Mouse (Mus musculus) stomach, embryonic 15.5 days (tissue): ENCODE measurements at regions not wholly inside any gene's neighbourhood (a gene's known extent, or its start where the extent isn't known, plus 50 kb on each side); places are given as distances from the start of the nearest gene placed in this dataset.

Experiments used
- ATAC-seq: fragments of 200-750 bp; cut with Nextera tagmentation; 2 replicates; pipeline ENCODE4 v1.8.0; 2017; ENCODE audit warnings: low read depth, moderate number of reproducible peaks, moderate TSS enrichment; ENCODE audit not compliant: insufficient read depth, low FRiP score
- H3K27ac ChIP-seq: fragments of 300-500 bp; sonication (generic); 2 replicates; pipeline ENCODE4 v1.5.1; 2015; ENCODE audit warnings: mild to moderate bottlenecking, inconsistent platforms
- H3K27me3 ChIP-seq: fragments of 300-500 bp; sonication (generic); replicated peaks from 2 replicates; pipeline ENCODE4 v1.6.1; 2015; ENCODE audit warnings: inconsistent platforms
- H3K36me3 ChIP-seq: fragments of 300-500 bp; sonication (generic); 2 replicates; pipeline ENCODE4 v1.6.1; 2015; ENCODE audit warnings: inconsistent platforms
- H3K4me1 ChIP-seq: fragments of 300-500 bp; sonication (generic); 2 replicates; pipeline ENCODE4 v1.6.1; 2015; ENCODE audit warnings: inconsistent platforms
- H3K4me2 ChIP-seq: fragments of 300-500 bp; sonication (generic); 2 replicates; pipeline ENCODE4 v1.6.1; 2015; ENCODE audit warnings: mild to moderate bottlenecking, inconsistent platforms
- H3K4me3 ChIP-seq: fragments of 300-500 bp; sonication (generic); replicated peaks from 2 replicates; pipeline ENCODE4 v1.5.1; 2015; ENCODE audit warnings: inconsistent platforms
- H3K9ac ChIP-seq: fragments of 300-500 bp; sonication (generic); 2 replicates; pipeline ENCODE4 v1.6.1; 2015; ENCODE audit warnings: inconsistent platforms
- H3K9me3 ChIP-seq: fragments of 300-500 bp; sonication (generic); 2 replicates; pipeline ENCODE4 v1.6.1; 2016; ENCODE audit warnings: inconsistent platforms
- WGBS: fragments of 180-500 bp; shearing (Covaris S2); methylation state at CpG from one replicate; pipeline ENCODE4 v1.1.7; 2015; 5-methylcytosine and 5-hydroxymethylcytosine counted together

DNA sequence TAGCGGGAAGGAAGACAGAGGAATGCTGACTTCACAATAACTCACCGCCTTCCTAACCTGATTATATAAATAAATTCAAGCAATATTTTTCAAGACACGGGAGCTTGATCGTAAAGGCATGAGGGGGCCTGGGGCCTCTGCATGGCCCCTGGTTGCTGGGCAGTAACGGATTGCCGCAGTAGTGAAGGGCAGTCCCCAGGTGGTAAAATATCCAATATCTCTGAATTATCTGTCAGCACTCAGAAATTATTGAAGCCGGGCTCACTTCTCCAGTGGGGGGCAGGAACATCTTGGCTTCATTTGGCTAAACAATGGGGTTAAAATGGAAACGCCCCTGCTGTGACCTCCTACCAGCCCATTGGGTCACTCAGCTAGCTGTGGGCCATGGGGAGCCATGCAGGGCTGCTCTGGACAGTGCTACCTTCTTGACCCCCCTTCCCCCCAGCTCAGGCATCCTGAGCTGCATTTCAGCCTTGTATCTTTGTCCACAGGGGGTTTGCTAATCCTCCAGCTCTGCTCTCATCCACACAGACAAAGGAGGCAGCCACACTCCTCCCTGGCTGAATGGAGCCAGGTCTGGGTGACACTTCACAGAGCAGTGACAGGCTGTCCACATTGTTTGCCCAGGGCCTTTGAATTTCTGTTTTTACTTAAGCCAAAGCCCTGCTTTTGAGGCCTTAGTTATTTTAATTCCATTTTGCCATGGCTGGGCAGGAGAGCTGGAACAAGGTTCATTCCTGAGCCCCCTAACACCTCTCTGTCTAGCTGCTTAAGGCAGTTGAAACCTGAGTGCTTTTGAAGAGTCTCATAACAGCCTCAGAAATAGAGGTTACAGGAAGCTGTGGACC, 267.2 kb upstream of the N4bp1 start:
- WGBS: 34% methylated on average over 8 of the region's 8 CpGs
- H3K27me3 ChIP-seq: no peaks in the 10 kb centered on the region
- no peaks in the 10 kb centered on the region for H3K9me3 ChIP-seq
- no peak overlapping the region for H3K9ac ChIP-seq
- H3K27ac ChIP-seq: no peak overlapping the region
- no peaks in the 10 kb centered on the region for H3K4me1 ChIP-seq
- no peak for ATAC-seq
- H3K36me3 ChIP-seq: no peaks in the 10 kb centered on the region
- H3K4me3 ChIP-seq: no peak overlapping the region
- no peak overlapping the region for H3K4me2 ChIP-seq

DNA sequence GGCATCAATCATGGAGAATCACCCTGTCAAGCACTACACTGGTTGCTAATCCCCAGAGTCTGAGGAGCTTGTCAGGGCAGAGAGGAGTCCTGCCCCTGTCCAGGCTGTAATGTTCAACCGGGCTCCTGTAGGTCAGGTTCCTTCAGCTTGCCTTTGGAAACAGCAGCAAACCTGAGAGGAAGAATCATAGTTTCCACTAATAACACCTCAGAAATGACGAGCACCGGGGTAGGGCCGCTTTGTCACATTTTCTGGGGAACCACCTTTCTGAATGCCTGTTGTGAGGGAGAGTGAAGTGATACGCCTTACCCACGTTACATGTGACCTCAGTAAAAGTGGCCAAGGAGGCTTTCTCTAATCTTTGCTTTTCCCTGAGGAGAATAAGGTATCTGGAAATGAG, 263.8 kb upstream of the N4bp1 start:
- Histone ChIP-seq H3K9ac (no peak overlapping the region), H3K36me3 (no peaks in the 10 kb centered on the region), H3K4me1 (no peaks in the 10 kb centered on the region), H3K9me3 (no peaks in the 10 kb centered on the region), H3K4me3 (no peak overlapping the region), H3K27me3 (no peaks in the 10 kb centered on the region), H3K4me2 (no peak overlapping the region), H3K27ac (no peak overlapping the region)
- WGBS: 80% methylated on average over 6 of the region's 6 CpGs
- no peak for ATAC-seq

DNA sequence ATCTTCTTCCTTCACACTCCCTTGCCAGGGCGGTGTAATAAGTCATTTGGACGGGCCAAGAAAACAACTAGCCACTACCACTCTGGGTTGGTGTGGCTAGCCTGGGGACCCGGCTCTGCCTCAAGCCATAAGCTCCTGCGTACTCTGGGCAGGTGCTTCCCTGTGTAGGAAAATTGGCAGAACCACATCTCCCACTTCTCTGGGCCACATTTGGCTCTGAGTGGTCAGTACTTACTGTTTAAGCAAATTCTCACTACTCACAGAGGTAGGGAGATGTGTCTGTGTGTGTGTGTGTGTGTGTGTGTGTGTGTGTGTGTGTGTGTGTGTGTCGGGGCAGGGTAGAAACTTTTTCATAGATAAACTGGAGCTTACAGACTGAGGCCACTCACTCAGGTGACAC, 262.6 kb upstream of the N4bp1 start:
- no peaks in the 10 kb centered on the region for H3K27me3 ChIP-seq
- no peak overlapping the region for H3K4me2 ChIP-seq
- no peak overlapping the region for H3K4me3 ChIP-seq
- ATAC-seq: no peak
- H3K9ac ChIP-seq: no peak overlapping the region
- WGBS: 66% methylated on average over 5 of the region's 5 CpGs
- H3K27ac ChIP-seq: no peak overlapping the region
- no peaks in the 10 kb centered on the region for H3K9me3 ChIP-seq
- H3K4me1 ChIP-seq: no peaks in the 10 kb centered on the region
- H3K36me3 ChIP-seq: no peaks in the 10 kb centered on the region

DNA sequence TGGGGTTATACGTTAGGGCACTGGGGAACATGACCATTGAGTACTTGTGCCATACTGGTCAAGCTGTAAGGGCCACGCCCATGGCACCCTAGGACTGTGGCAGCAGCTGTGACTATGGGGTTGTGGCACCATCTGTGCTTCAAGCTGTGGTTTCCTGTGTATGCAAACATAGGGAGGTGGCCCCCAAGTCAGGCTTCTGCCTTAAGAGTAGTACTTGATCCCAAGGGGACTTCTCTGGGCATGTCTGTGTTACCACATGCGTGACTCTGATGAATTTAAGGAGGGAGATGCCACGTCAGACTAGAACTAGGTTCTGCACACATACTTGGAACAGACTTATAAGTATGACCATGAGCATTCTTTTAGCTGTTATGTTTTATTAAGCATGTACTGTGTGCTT, 252.4 kb upstream of the N4bp1 start:
- Histone ChIP-seq H3K36me3 (no peaks in the 10 kb centered on the region), H3K9ac (no peak overlapping the region), H3K4me1 (no peaks in the 10 kb centered on the region), H3K27ac (no peak overlapping the region), H3K9me3 (no peaks in the 10 kb centered on the region), H3K4me3 (no peak overlapping the region), H3K27me3 (no peaks in the 10 kb centered on the region), H3K4me2 (no peak overlapping the region)
- ATAC-seq: no peak
- WGBS: 92% methylated on average over 4 of the region's 4 CpGs

DNA sequence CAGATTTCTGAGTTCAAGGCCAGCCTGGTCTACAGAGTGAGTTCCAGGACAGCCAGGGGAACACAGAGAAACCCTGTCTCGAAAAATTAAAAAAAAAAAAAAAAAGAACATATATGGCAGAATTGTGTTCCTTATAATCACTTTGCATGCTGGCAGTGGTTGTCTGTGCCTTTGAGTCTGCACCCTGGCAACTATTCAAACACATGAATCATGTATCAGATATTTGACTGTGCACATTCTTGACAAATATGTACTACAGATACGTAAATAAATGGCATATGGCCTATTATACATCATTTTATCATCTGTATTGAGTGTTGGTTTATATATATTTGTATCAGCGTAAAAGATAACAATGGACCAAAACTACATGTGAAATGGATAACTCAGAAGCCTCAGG, 246.7 kb upstream of the N4bp1 start:
- H3K4me3 ChIP-seq: no peak overlapping the region
- no peak for ATAC-seq
- no peaks in the 10 kb centered on the region for H3K27me3 ChIP-seq
- H3K9me3 ChIP-seq: no peaks in the 10 kb centered on the region
- H3K4me1 ChIP-seq: no peaks in the 10 kb centered on the region
- H3K4me2 ChIP-seq: no peak overlapping the region
- no peak overlapping the region for H3K9ac ChIP-seq
- H3K27ac ChIP-seq: no peak overlapping the region
- no peaks in the 10 kb centered on the region for H3K36me3 ChIP-seq
- WGBS: 74% methylated on average over 3 of the region's 3 CpGs

DNA sequence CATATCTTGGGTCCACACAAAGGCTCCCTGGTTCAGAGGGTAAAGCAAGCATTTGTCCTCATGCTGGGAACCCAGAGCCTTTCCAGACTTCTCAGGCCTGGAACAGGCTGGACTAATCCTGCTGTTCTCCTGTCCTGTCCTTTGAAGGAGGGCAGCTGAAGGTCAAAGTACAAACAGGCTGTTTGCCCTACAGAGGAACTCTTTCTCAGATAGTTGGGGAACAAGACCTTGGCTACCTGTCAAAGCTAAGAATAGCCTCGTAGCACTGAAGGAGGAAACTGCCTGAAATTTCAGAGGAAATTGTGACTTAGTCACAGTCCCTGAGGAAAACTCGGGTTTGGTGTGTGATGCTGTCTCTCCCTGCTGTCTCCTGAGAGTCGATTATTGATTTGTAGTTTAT, 245.6 kb upstream of the N4bp1 start:
- H3K27ac ChIP-seq: no peak overlapping the region
- H3K4me1 ChIP-seq: no peaks in the 10 kb centered on the region
- H3K9ac ChIP-seq: no peak overlapping the region
- no peaks in the 10 kb centered on the region for H3K27me3 ChIP-seq
- H3K9me3 ChIP-seq: no peaks in the 10 kb centered on the region
- ATAC-seq: no peak
- H3K4me3 ChIP-seq: no peak overlapping the region
- no peak overlapping the region for H3K4me2 ChIP-seq
- WGBS: 45% methylated on average over 3 of the region's 3 CpGs
- H3K36me3 ChIP-seq: no peaks in the 10 kb centered on the region

DNA sequence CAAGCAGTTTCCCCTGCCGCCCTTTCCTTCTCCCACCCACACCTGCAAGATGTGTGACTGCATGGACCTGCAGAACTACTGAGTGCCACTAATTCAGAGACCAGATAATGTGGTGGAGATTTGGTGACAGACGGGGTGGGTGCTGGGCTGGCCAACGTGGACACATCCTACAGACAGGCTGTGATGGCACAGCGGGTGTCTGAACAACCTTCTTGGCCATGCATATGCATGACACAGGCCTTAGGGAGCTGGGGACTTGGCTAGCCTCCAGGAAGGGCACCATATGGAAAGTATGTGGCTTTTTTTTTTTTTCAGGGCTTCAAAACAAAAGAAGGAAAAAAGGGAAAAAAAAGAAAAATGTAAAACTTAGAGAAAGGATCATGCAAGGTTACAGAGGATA, 243.5 kb upstream of the N4bp1 start:
- no peaks in the 10 kb centered on the region for H3K4me1 ChIP-seq
- no peak for ATAC-seq
- no peak overlapping the region for H3K4me2 ChIP-seq
- 72% methylated on average over 4 of the region's 4 CpGs for WGBS
- H3K4me3 ChIP-seq: no peak overlapping the region
- no peak overlapping the region for H3K9ac ChIP-seq
- no peaks in the 10 kb centered on the region for H3K27me3 ChIP-seq
- H3K9me3 ChIP-seq: no peaks in the 10 kb centered on the region
- no peak overlapping the region for H3K27ac ChIP-seq
- no peaks in the 10 kb centered on the region for H3K36me3 ChIP-seq

DNA sequence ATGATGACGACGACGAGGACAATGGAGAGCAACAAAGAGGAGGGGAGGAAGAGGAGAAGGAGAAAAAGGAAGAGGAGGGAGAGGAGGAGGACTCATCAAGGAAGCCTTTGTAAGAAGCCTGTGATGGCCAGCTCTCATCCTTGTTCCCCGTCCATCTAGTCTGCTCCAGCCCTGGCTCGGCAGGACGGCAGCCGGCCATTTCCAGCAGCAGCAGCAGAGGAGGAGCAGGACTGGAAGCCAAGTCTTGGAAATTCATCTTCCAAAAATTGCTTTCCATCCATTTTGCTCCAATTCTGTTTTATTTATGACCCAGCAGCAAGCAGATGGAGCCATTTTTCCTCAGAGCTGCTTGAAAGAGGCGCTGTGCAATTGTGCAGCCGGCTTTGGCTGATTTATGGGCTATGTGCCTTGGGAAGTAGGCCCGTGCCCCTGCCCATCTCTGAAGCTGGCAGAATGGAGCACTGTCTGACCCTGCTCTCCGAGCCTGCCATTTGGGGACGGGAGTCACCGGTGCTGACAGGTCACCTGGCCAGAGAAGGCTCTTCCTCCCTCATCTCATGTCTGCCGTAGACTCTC, 231.2 kb upstream of the N4bp1 start:
- no peak for ATAC-seq
- Histone ChIP-seq H3K9ac (no peak overlapping the region), H3K9me3 (no peaks in the 10 kb centered on the region), H3K27me3 (no peaks in the 10 kb centered on the region), H3K4me1 (0 out of 2 replicates have a peak, but pooled peaks cover 3% of the 10 kb centered on the region), H3K36me3 (no peaks in the 10 kb centered on the region), H3K4me3 (no peak overlapping the region), H3K4me2 (no peak overlapping the region), H3K27ac (no peak overlapping the region)
- 62% methylated on average over 14 of the region's 14 CpGs for WGBS

DNA sequence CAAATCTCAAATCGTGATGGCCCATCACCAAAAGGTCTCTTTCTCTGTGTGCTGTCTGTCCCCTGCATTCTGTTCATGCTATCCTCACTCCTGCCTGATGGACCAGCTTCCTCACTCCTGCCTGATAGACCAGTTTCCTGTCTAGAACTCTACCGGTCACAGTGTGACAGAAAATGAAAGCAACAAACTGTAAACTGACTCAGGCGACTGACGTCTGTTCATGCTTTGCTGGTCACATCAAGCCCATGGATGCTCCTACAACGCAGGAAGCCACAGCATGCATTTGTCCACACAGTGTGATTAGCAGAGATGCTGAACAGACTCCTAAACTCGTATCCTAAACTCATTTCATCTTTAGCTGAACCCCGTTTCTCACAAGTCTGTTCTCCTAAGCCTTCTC, 227.3 kb upstream of the N4bp1 start:
- no peak overlapping the region for H3K4me3 ChIP-seq
- no peak overlapping the region for H3K4me2 ChIP-seq
- 75% methylated on average over 7 of the region's 7 CpGs for WGBS
- no peaks in the 10 kb centered on the region for H3K36me3 ChIP-seq
- no peak for ATAC-seq
- H3K9me3 ChIP-seq: no peaks in the 10 kb centered on the region
- H3K27ac ChIP-seq: no peak overlapping the region
- H3K4me1 ChIP-seq: no peaks in the 10 kb centered on the region
- H3K27me3 ChIP-seq: no peaks in the 10 kb centered on the region
- no peak overlapping the region for H3K9ac ChIP-seq

DNA sequence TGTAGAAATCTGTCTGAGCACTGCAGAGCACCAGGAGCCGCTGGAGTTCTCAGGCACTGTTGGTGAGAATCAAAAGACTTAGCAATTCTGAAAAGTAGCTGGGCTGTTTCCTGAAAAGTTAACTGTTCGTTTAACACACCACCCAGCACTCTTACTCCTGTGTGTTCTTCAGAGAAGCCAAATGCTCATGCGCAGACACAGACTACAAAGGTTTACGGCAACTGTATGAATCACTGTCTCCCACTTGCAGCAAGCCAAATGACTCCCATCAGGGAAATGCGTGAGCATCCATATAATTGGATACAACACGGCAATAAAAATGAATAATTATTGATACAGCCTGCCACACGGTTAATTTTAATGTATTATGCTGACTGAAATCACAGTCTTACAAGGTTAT, 220.0 kb upstream of the N4bp1 start:
- H3K4me2 ChIP-seq: no peak overlapping the region
- no peaks in the 10 kb centered on the region for H3K36me3 ChIP-seq
- no peak overlapping the region for H3K27ac ChIP-seq
- H3K9me3 ChIP-seq: no peaks in the 10 kb centered on the region
- H3K4me3 ChIP-seq: no peak overlapping the region
- no peak overlapping the region for H3K9ac ChIP-seq
- no peaks in the 10 kb centered on the region for H3K4me1 ChIP-seq
- 71% methylated on average over 7 of the region's 7 CpGs for WGBS
- no peaks in the 10 kb centered on the region for H3K27me3 ChIP-seq
- ATAC-seq: no peak

DNA sequence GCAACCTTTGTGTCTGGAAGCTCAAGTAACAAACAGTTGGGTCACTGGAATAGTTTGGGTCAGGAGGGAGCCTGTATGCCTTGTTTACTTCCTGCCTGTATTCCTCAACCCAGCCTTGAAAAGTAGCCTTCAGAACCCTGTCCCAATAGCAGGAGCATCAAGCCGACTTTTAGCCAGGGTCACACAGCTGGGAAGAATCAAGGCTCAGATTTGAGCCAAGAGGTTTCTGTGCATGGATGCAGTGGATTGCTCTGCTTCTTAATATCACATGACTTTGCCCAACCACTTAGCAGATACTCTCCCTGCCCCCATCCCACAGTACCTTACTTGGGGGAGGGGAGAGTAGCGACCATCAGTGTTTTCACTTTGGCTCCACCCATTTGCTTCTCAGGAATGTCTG, 210.2 kb upstream of the N4bp1 start:
- no peaks in the 10 kb centered on the region for H3K27me3 ChIP-seq
- H3K4me1 ChIP-seq: no peaks in the 10 kb centered on the region
- H3K9ac ChIP-seq: no peak overlapping the region
- ATAC-seq: no peak
- H3K36me3 ChIP-seq: no peaks in the 10 kb centered on the region
- no peak overlapping the region for H3K4me3 ChIP-seq
- 32% methylated on average over 2 of the region's 2 CpGs for WGBS
- no peak overlapping the region for H3K4me2 ChIP-seq
- H3K27ac ChIP-seq: no peak overlapping the region
- H3K9me3 ChIP-seq: no peaks in the 10 kb centered on the region

DNA sequence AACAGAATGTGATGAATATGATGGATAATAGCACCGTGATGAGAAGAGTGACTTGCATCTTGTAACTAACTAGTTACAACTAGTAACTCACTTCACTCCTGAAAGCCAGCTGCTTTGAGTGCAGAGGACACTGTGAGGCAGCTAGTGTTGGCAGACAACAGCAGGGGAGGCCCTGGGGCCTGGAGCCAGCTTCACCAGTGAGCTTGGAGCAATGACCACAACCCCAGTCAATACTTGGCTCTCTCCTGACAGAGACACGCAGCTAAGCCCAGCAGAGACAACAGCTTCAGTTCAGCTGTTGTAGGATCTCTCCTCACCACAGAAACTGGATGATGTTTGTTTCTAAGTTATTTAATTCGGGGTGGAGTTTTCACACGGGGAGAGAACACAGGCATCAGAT, 209.6 kb upstream of the N4bp1 start:
- no peak for ATAC-seq
- WGBS: 62% methylated on average over 4 of the region's 4 CpGs
- H3K4me3 ChIP-seq: no peak overlapping the region
- H3K9ac ChIP-seq: no peak overlapping the region
- no peaks in the 10 kb centered on the region for H3K9me3 ChIP-seq
- H3K4me1 ChIP-seq: no peaks in the 10 kb centered on the region
- H3K36me3 ChIP-seq: no peaks in the 10 kb centered on the region
- H3K4me2 ChIP-seq: no peak overlapping the region
- H3K27me3 ChIP-seq: no peaks in the 10 kb centered on the region
- no peak overlapping the region for H3K27ac ChIP-seq

DNA sequence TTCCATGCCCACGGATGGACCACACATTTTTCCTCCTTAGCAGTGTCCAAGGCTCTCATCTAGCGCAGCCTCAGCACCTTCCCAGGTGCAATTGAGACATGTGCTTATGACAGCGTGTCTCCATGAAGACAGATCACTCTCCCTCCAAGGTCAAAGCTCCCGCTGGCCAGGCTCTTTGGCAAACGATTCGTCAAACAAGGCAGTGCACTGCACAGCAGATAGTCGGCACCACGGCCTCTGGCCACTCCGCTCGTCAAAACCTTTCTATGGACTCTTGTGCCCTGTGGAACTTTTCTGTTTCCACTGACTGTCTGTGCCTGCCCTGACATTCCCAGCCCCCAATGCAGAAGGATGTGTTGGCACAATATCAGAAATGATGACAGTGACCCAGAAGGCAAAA, 208.7 kb upstream of the N4bp1 start:
- no peak overlapping the region for H3K27ac ChIP-seq
- H3K4me1 ChIP-seq: no peaks in the 10 kb centered on the region
- no peaks in the 10 kb centered on the region for H3K36me3 ChIP-seq
- 45% methylated on average over 10 of the region's 10 CpGs for WGBS
- H3K4me3 ChIP-seq: no peak overlapping the region
- ATAC-seq: no peak
- H3K9ac ChIP-seq: no peak overlapping the region
- no peaks in the 10 kb centered on the region for H3K27me3 ChIP-seq
- no peaks in the 10 kb centered on the region for H3K9me3 ChIP-seq
- H3K4me2 ChIP-seq: no peak overlapping the region
